Mouse (Mus musculus) heart, adult 2 months (tissue): ENCODE data around the gene Ttyh1.

Experiments used
- CTCF ChIP-seq: fragments of 200-600 bp; IDR thresholded peaks from 2 replicates; pipeline ENCODE4 v1.8.1; 2022; ENCODE audit warnings: antibody characterized with exemption, mild to moderate bottlenecking, moderate library complexity
- EP300 ChIP-seq: fragments of 200-500 bp; IDR thresholded peaks from 2 replicates; pipeline ENCODE4 v1.6.1; 2011; ENCODE audit warnings: low read depth, low read length, control low read depth; ENCODE audit not compliant: insufficient read depth
- POLR2A ChIP-seq: fragments of 200-500 bp; IDR thresholded peaks from 2 replicates; pipeline ENCODE4 v1.6.1; 2011; ENCODE audit warnings: mild to moderate bottlenecking, low read depth, low read length, control low read depth; ENCODE audit not compliant: insufficient read depth

- TF ChIP-seq CTCF (peak; percentile 74), POLR2A (no peak), EP300 (no peak)
Observed at GRCm38 (mm10) chr7:4103411-4103810, 15.8 kb upstream of the Ttyh1 start.
